Mouse (Mus musculus) mammary gland, adult 2 months (tissue): ENCODE results near the gene Med19. TPM values are rescaled to one million over a fixed set of nuclear protein-coding genes. Genes with fewer than 3 reads are reported as not detected.

Source experiments
- polyA plus RNA-seq: library from polyadenylated mRNA; depleted of rRNA; stranded (reverse); fragments of >200 nt; gene quantifications from 2 replicates; pipeline ENCODE4 v1.2.3, GENCODE M21; 2012; ENCODE audit warnings: low replicate concordance; rRNA removed

Gene Med19
- polyA plus RNA-seq = 8.2 and 8.9 TPM in 2 replicates

GRCm38 (mm10) chr2:84677968-84678880 lies at the start of gene Med19, which contains the start of gene Gm28635:
Gene Med19 (plus strand): TSS chr2:84678402.
Gene Gm28635 (minus strand): TSS chr2:84678041.

GRCm38 (mm10) chr2:84650464-84651195 lies 27.6 kb upstream of the Med19 start, which contains the start of gene Ctnnd1:
Gene Ctnnd1 (minus strand): TSS chr2:84650765.

GRCm38 (mm10) chr2:84658806-84659205 lies 19.4 kb upstream of the Med19 start, which contains the start of gene Btbd18:
Gene Btbd18 (plus strand): TSS chr2:84659079.

GRCm38 (mm10) chr2:84670569-84670933 lies 7.7 kb upstream of the Med19 start, which contains the start of gene Selenoh:
Gene Selenoh (minus strand): TSS chr2:84670770.

GRCm38 (mm10) chr2:84679016-84679415 lies 814 bp downstream of the Med19 start, which contains the start of gene Tmx2:
Gene Tmx2 (minus strand): TSS chr2:84679140.

GRCm38 (mm10) chr2:84714811-84715561 lies 36.8 kb downstream of the Med19 start, which contains the start of gene Zdhhc5:
Gene Zdhhc5 (minus strand): TSS chr2:84715180.

GRCm38 (mm10) chr2:84727172-84727858 lies 49.1 kb downstream of the Med19 start, which contains the start of gene Clp1:
Gene Clp1 (minus strand): TSS chr2:84727350.

GRCm38 (mm10) chr2:84733579-84734300 lies 55.5 kb downstream of the Med19 start, which contains the start of gene Ypel4:
Gene Ypel4 (plus strand): TSS chr2:84734058.

Other genes with a start within 250 kb of the Med19 start
- gene Tfpi, start 201.6 kb upstream of the Med19 start, polyA plus RNA-seq = 2.3 and 8.7 TPM in 2 replicates
- gene Ctnnd1, start 27.6 kb upstream of the Med19 start, polyA plus RNA-seq = 27.4 and 52.9 TPM in 2 replicates
- not detected in 2 replicates for gene Btbd18, start 19.3 kb upstream of the Med19 start, polyA plus RNA-seq
- gene Selenoh, start 7.6 kb upstream of the Med19 start, polyA plus RNA-seq = 29.8 and 68.7 TPM in 2 replicates
- gene Gm28635, start 361 bp upstream of the Med19 start, polyA plus RNA-seq = not detected in 2 replicates
- 50.7 and 78.8 TPM in 2 replicates for gene Tmx2, start 738 bp downstream of the Med19 start, polyA plus RNA-seq
- gene Zdhhc5, start 36.8 kb downstream of the Med19 start, polyA plus RNA-seq = 40.8 and 51.4 TPM in 2 replicates
- 8.7 and 13.1 TPM in 2 replicates for gene Clp1, start 48.9 kb downstream of the Med19 start, polyA plus RNA-seq
- gene Ypel4, start 55.7 kb downstream of the Med19 start, polyA plus RNA-seq = 9.9 and 12.8 TPM in 2 replicates
- 2.1 and 3.1 TPM in 2 replicates for gene Gm19426, start 65.3 kb downstream of the Med19 start, polyA plus RNA-seq
- gene Serping1, start 97.0 kb downstream of the Med19 start, polyA plus RNA-seq = 611 and 890 TPM in 2 replicates
- gene Ube2l6, start 120.4 kb downstream of the Med19 start, polyA plus RNA-seq = 26.8 and 39.4 TPM in 2 replicates
- gene Smtnl1, start 144.2 kb downstream of the Med19 start, polyA plus RNA-seq = 8.6 TPM in 1 of 2 replicates, not detected in the other
- 22.0 and 45.6 TPM in 2 replicates for gene Timm10, start 148.6 kb downstream of the Med19 start, polyA plus RNA-seq
- gene Slc43a1, start 160.4 kb downstream of the Med19 start, polyA plus RNA-seq = 51.6 and 66.7 TPM in 2 replicates
- gene Rtn4rl2, start 208.3 kb downstream of the Med19 start, polyA plus RNA-seq = 11.3 and 38.0 TPM in 2 replicates